Mouse (Mus musculus): ENCODE results near the gene Fam214a.

Gene Fam214a

DNA sequence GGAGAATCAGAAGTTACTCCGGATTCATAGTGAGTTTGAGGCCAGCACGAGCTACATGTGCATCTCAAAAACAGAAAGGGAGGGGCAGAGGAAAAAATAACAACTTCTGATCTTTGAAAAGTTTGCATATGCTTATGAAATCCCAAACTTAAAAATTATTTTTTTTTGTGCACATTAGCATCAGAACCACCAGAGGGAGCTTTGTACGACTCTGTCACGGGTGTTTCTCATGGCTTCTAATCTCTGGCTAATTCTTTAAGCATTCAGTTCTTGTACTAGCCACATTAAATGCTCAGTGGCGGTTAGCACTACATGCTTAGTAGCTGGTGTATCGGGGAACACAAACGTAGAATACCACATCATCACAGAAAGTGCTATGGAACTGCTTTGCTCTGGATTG, 80.5 kb downstream of the Fam214a start:
- peak in 1 of 2 experiments; percentile 10 for DNase-seq (ENCODE audit: low spot score in 2 of 2)

DNA sequence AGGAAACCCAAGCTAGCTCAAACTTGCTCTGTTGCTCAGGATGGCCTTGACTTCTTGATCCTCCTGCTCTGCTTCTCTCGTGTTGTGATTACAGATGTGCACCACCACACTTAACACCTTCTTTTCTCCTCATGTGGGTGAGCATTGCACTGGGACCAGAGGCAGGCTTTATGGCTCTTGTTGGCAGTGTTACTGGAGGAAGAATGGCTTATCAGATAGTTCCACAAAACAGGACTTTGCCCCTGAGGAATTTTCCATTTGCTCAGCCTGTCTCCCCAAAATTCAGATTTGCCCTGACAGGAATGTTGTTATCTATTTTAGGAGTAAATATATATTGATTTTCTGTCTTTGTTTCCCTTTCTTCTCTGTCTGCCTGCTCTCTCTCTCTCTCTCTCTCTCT, 82.0 kb downstream of the Fam214a start:
- no peak for DNase-seq (ENCODE audit: low spot score in 2 of 2)

DNA sequence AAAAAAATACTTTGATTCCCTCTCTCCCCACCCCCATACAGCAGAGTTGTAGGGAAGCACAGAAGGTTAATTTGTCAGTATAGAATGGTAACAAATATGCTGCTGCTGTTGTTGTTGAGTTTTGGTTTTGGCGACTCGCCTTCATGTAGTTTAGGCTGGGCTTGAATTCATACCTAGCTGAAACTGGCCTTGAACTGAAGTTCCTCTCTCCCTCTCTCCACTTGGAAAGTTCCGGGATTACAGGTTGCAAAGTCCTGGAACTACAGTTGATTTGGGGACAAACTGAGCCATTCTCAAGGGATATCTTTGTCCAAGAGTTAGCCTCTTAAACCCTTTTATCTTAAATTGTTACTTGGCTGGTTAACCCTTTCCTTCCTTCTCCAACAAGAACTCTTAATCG, 83.3 kb downstream of the Fam214a start:
- no peak for DNase-seq (ENCODE audit: low spot score in 2 of 2)

DNA sequence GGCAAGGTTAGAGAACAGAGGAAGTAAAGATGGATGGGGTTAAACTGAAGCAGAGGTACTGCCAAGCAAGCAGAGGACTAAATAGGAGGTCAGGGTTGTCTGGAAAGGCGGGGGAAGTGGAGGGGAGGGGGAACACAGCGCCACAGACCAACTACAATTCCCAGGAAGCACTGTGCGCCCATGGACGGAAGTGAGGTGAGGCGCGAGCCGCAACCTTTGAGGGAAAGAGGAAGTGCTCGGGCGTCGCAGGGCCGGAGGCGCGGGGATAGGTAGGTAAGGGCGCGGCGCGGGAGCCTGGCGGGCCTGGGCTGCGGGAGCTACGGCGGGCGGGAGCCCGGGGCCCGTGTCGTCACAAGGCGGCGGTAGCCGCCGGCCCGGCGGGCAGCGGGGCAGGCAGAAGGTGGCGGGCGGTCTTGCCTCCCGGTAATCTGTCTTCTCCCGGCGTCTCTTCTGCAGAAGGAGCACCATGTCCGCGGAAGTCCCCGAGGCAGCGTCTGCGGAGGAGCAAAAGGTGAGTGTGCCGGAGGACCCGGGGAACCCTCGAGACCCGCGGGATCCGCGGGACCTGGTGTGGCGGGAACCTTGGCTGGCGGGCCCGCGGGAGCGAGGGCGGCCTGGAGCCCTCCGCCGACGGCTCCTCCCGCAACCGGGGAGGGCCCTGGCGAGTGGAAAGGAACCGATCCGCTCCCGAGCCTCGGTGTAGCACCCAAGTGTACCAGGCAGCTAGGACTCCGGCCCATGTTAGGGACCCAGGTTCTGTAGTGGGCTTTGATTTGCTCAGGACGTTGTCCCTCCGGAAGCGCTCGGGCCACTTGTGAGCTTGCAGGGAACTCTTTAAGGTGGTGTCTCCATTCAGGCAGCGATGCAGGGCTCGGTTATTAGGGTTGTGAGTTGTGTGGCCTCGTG, 85.0 kb downstream of the Fam214a start, which contains the start of gene Arpp19:
TSS of gene Arpp19 (plus strand) at position 164 of the 906 bp plus-strand sequence.
- DNase-seq (ENCODE audit: low spot score in 2 of 2): peak; percentile 74 to 76

DNA sequence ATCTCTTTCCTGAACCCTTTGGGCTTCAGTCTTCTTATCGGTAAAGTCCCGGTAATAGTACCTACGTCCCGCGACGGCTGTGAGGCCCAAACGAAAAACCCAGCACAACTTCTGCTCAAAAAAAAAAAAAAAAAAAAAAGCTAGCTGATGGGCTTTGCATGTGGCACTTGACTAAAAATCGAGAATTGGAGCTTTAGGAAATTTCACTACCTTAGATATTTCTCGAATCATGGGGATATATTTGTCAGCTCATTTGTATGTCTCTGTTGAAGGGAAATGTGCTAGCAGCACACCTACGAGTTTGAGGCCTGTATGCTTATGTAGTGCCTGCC, 85.6 kb downstream of the Fam214a start:
- no peak for DNase-seq (ENCODE audit: low spot score in 2 of 2)

DNA sequence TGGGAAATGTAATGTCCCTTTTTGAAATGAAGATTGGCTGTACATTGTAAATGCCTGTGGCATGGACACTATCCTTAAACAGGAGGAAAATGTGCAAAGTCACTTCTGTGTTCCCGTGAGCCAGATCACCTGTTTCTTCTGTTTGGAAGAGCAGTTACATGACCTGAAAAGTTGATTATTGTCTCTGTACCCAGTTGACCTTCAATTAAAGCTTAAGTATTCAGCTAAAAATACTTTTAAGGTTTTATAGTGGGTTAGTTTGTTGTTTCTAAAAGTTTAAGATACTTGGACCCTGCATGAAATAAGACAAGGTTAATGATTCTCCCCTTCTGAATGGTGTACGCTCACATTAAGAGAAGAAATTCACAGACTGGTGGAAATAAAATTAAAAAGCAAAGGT, 87.9 kb downstream of the Fam214a start:
- no peak for DNase-seq (ENCODE audit: low spot score in 2 of 2)

DNA sequence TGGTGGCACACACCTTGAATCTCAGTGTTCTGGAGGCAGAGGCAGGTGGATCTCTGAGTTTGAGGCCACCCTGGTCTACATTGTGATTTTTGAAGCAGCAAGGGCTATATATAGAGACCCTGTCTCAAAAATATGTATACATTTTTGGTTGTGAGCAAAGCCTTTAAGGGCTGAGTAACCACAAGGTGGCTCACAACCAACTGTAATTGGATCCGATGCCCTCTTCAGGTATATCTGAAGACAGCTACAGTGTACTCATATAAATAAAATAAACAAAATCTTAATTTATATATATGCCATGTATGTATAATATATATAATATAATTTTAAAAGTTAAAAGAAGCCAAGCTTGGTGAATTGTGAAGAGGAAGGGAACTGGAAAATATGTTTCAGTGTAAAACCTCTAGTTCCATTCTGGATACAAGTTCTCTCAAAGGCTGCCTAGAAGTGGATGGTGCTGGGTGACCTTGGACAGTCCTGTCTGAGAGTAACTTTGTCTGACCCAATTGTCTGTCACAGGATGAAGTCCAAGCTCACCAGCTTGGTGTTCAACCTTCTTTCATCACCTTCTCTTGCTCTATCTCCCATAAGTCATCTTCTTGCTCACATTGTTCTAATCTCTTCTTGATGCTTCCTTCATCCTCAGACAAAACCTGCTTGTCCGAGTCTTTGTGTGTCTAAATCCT, 89.3 kb downstream of the Fam214a start:
- no peak for DNase-seq (ENCODE audit: low spot score in 2 of 2)

DNA sequence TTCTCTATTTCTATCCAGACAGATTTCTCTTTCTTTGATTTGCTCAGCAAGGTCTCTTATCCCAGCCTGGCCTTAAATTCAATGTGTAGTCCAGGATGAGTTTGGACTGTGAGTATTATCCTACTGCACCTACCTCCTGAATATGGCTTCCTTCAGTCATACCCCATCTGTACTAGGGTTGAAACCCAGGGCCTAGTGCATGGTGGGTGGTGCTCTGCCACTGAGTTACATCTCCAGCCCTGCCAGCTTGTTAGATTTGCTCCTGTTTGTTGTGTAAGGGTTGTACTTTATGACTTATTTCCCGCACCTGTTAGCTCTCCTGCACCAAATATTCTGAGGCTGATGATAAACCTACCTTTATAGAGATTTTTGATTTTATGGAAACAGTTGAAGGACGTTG, 90.5 kb downstream of the Fam214a start:
- DNase-seq (ENCODE audit: low spot score in 2 of 2): no peak

DNA sequence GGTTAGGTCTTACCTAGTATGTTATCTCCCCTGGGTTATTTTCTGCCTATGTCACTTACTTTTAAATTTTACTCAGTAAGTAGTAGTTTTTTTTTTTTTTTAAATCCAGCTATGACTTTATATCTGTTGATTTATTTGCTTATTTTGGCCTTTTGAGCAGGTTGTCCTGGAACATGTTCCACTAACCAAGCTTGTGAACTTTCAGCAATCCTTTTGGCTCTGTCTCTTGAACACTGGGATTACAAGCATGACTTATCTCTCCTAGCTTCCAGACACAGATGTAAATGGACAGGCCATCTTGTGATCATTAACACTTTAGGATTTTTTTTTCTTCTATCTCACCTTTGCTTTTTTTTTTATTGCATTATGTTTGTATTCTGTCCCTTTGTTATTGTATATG, 94.4 kb downstream of the Fam214a start:
- DNase-seq (ENCODE audit: low spot score in 2 of 2): no peak

DNA sequence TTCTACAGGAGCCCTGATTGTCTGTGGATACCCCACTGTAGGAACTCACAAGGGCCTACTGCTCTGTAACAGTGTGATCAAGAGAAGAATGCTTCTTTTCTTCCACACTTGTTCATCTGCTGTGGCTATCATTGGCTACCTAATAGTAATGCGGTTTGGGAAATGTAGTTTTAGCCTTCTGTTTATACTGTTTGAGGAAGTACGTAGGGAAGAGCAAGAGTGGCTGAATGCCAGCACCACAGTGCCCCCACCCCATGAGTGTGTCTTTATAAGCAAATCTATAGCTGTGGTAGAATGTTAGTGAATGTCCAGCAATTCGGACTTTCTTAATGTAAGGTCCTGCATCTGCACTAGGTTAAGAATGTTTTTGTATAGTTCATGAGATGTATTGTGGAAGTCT, 96.4 kb downstream of the Fam214a start:
- DNase-seq (ENCODE audit: low spot score in 2 of 2): no peak

DNA sequence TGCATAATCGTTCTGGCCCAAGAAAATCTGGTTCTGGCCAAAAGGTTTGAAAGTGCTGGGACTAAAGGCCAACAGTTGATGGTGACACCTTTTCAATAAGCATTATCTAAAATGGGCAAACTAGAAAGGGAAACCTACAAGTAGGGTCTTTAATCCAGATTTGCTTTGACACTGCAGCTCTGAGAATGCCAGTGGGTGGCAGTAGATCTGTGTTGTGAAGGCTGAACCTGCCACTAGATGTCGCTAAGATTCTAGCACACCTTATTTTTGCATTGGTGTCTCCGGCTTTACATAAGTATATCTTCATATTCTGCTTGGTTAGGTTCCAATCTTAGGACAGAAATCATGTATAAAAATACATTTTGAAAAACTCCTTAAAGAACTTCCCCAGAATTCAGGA, 97.3 kb downstream of the Fam214a start:
- DNase-seq (ENCODE audit: low spot score in 2 of 2): peak in 1 of 2 experiments; percentile 30

DNA sequence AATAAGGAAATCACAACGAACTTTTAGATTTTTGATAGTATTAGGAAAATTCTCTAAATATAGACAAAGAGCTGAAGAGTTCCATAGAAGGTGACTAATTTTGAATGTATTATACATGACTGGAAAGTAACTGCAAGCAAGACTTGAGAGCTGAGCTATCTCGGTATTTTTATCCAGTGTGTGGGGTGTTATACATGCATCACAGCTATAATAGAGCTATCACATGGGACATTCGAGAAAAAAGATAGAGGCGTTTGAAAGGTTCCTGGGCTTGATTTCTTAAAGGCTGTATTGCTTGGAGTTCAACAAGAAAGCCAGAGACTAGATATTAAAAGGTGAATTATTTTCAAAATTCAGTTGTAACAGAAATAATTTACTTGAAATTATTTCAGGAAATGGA, 99.2 kb downstream of the Fam214a start:
- no peak for DNase-seq (ENCODE audit: low spot score in 2 of 2)

DNA sequence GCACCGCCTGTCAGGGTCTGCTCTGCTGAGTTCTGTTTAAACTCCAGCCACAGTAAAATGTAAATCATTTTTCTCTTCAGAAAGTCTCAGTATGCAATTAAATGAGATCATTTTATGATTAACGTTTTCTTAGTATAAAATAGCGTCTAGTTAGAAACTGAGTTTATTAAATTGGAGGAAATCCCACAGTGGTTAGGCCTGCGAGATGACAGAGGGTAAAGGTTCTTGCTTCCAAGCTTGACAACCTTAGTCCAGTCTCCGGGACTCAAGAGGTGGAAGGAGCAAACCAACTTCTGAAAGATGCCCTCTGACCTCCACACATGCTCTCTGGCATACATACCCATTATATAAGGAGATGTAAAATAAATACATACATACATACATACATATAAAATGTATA, 102.4 kb downstream of the Fam214a start:
- DNase-seq (ENCODE audit: low spot score in 2 of 2): no peak

DNA sequence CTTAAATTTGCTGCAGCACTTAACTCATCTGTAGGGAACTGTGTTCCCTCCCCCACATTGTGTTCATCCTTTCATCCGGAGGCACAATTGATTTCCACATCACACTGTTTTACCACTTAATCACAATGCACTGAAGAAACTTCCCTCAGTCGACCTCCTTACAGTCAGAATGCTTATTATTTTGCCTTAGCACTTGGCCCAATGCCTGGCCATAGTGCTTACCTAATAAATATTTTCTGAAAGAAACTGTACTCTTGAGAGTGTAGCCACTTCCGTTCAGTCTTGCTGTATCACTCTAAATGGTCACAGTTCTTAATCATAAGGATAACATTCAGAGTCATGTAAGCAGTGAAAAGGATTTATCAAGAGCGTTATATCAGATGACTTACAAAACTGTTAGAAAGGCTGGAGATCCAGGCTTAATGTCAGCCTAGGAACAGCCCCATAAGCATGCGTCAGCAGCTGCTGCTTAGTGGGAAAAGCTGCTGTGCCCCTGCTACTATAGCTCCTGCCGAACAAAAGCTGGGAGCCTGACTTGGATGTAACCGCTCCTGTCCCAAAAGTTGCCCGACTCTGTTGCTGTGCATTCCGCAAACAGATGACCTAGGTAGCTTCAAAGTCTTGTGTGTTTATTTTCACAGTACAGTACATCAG, 112.1 kb downstream of the Fam214a start:
- no peak for DNase-seq (ENCODE audit: low spot score in 2 of 2)

DNA sequence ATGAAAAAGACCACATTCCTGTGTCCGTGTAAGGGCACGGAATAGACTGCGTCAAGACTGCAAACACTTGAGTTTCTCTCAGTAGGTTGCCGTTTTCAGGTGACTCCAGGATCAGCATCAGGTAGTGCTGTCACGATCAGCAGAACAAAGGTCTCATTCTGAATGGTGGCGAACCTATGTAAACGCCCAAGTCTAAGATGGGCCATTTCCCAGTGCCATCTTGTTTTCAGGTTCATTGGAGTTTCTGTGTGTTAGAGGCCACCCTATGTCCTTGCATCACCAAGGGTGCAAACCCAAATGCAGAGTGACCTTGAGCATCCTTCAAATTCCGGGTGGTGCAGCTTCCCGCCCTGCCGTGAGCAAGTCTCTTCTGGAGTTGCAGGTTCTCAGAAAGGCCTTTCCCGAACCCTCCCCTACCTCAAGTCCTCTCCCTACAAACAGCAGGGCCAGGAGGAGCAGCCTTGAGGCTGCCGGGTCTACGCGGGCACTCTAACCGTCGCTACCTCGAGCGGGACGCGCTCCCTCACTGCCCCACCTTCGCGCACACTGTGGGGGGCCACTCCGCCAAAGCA, 117.9 kb downstream of the Fam214a start, which contains the start of gene Myo5a:
TSS of gene Myo5a (plus strand) at position 559 of the 572 bp plus-strand sequence.
- DNase-seq (ENCODE audit: low spot score in 2 of 2): no peak

DNA sequence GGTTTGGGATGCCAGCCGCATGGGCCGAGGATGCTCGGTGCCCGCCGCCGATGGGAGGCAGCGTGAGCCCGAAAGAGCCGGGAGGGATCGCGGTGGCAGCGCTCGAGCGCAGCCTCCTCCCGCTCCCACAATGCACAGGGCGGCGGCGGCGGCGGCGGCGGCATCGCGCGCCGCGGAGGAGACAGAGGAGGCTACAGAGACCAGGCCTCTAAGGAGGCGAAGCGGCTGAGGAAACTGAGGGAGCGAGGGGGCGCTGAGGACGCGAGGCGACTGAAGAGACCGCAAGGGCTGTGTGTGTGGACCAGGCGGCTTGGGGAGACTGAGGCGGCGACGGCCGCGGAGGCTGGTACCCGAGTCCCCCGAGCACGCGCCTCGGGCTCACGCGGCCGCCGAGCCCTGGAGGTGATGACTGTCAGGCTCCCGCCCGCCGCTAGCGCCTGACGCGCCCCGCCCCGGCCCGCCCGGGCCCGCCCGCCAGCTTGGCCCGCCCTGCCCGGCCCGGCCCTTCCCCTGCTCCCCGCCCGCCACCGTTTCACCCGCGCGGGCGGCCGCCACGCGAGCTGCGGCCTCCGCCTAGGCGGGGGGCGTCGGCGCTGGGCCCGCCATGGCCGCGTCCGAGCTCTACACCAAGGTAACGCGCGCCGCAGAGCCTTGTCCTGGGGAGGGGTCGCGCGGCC, 118.5 kb downstream of the Fam214a start:
- peak; percentile 77 for DNase-seq (ENCODE audit: low spot score in 2 of 2)

DNA sequence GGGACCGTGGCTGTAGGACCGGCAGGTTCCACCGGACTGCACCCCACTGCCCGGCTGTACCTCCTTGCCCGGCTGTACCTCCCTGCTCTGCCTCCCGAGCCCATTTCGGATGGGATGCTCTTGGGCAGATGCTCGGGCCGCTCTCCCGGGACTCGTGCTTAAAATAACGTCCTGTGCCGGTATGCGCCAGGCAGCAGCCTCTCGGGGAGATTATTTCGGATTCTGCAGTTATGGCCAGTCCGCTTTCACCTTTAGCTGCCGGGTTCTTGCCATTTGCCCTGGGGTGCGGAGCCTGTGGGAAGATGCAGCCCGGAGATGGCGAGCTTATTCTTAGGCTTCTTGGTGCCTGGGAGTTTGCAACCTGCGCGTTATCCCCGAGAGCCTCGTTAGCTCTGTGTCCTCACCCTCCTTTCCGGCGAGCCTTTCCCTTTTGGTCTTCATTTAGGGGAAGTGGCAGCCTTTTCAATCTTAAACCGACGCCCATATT, 119.1 kb downstream of the Fam214a start:
- DNase-seq (ENCODE audit: low spot score in 2 of 2): no peak

DNA sequence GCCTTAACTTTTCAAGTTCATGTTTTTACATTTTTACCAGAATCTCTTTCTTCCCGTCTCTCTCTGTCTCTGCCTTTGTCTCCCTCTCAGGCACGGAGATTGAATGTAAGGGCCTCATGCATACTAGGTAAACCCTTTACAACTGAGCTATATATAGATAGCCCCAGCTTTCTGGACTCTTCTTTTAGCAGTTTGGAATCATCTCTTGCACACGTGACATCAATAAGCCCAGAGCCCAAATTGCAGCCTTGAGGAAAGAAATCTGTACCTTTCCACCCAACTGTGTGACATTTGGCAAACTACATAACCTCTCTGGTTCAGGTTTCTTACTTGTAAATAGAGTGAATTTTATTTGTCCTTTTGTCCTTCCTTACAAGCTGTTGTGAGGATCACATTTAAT, 119.7 kb downstream of the Fam214a start:
- no peak for DNase-seq (ENCODE audit: low spot score in 2 of 2)

DNA sequence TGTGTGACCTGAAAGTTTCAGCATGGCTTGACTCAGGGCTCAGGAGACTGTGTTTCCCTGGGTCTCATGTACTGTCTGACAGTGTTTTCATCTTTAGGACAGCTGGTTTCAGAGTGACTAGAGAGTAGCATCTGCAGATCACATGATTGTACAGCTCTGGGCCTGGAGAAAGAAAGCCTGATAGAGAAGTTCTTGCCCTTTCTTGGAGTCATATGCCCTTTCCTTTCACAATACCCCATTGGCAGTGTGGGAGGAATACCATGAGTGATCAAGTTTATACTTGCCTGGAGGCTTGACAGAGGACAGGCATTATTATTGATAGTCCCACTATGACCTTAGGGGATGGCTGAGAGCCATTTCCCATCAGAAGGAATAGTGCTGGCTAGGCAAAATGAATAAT, 124.5 kb downstream of the Fam214a start:
- DNase-seq (ENCODE audit: low spot score in 2 of 2): no peak
